Mouse (Mus musculus): ENCODE results near the gene Bicc1. TPM values are rescaled to one million over a fixed set of nuclear protein-coding genes. Genes with fewer than 3 reads are reported as not detected.

Bicc1 gene
- polyA plus RNA-seq, 1 experiment = 1.6 TPM

GRCm38 (mm10) chr10:71138132-71138851, 21.2 kb downstream of the Bicc1 start:
- Histone ChIP-seq H3K27ac (ENCODE audit: insufficient read depth, low read length) (no peak overlapping the region), H3K4me3 (ENCODE audit: low read depth, low read length) (no peak overlapping the region), H3K36me3 (ENCODE audit: control insufficient read depth, insufficient read depth, low read length, poor library complexity, severe bottlenecking) (no peaks in the 10 kb centered on the region), H3K9me3 (replicated peaks; ENCODE audit: control insufficient read depth, insufficient read depth, low read length, poor library complexity, severe bottlenecking) (no peaks in the 10 kb centered on the region), H3K9ac (ENCODE audit: low read depth, poor library complexity, severe bottlenecking) (no peak overlapping the region), H3K27me3 (ENCODE audit: control insufficient read depth, insufficient read depth, low read length, poor library complexity, severe bottlenecking) (no peaks in the 10 kb centered on the region), H3K4me1 (ENCODE audit: control insufficient read depth, insufficient read depth, low read length) (no peaks in the 10 kb centered on the region)
- TF ChIP-seq CTCF (IDR thresholded peaks at IDR 0.05; ENCODE audit: low read depth, low read length) (no peak), EP300 (IDR thresholded peaks at IDR 0.05; ENCODE audit: insufficient read depth, low read depth, low read length) (no peak), POLR2A (IDR thresholded peaks at IDR 0.05; ENCODE audit: insufficient read depth, low read length) (no peak)

DNA sequence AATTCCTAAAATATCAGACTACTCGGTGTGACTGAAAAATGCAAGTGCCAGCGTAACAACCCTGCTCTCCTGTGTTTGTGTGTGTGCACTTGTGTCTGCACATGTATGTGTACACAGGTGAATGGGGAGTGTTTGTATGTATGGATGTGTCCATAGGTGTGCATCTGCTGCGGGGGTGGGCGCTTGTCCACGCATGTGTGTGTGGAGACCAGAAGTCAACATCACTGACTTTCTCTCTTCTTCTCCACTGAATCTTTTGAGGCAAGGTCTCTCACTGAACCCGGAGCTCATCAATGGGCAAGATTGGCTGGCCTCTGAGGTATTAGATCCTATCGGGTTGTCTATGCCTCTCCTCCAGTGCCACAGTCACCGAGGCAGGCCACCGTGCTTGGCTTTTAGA, 21.9 kb downstream of the Bicc1 start:
- TF ChIP-seq CTCF (IDR thresholded peaks at IDR 0.05; ENCODE audit: low read depth, low read length) = no peak
- TF ChIP-seq EP300 (IDR thresholded peaks at IDR 0.05; ENCODE audit: insufficient read depth, low read depth, low read length) = no peak
- Histone ChIP-seq H3K9me3 (replicated peaks; ENCODE audit: control insufficient read depth, insufficient read depth, low read length, poor library complexity, severe bottlenecking) (no peaks in the 10 kb centered on the region), H3K4me1 (ENCODE audit: control insufficient read depth, insufficient read depth, low read length) (no peaks in the 10 kb centered on the region), H3K9ac (ENCODE audit: low read depth, poor library complexity, severe bottlenecking) (no peak overlapping the region), H3K27ac (ENCODE audit: insufficient read depth, low read length) (no peak overlapping the region), H3K27me3 (ENCODE audit: control insufficient read depth, insufficient read depth, low read length, poor library complexity, severe bottlenecking) (no peaks in the 10 kb centered on the region), H3K36me3 (ENCODE audit: control insufficient read depth, insufficient read depth, low read length, poor library complexity, severe bottlenecking) (no peaks in the 10 kb centered on the region), H3K4me3 (ENCODE audit: low read depth, low read length) (no peak overlapping the region)

GRCm38 (mm10) chr10:71131333-71131732, 28.2 kb downstream of the Bicc1 start:
- Histone ChIP-seq H3K9me3 (replicated peaks; ENCODE audit: control insufficient read depth, insufficient read depth, low read length, poor library complexity, severe bottlenecking) (no peaks in the 10 kb centered on the region), H3K27me3 (ENCODE audit: control insufficient read depth, insufficient read depth, low read length, poor library complexity, severe bottlenecking) (no peaks in the 10 kb centered on the region), H3K9ac (ENCODE audit: low read depth, poor library complexity, severe bottlenecking) (no peak overlapping the region), H3K4me3 (ENCODE audit: low read depth, low read length) (no peak overlapping the region), H3K27ac (ENCODE audit: insufficient read depth, low read length) (no peak overlapping the region), H3K4me1 (ENCODE audit: control insufficient read depth, insufficient read depth, low read length) (no peaks in the 10 kb centered on the region), H3K36me3 (ENCODE audit: control insufficient read depth, insufficient read depth, low read length, poor library complexity, severe bottlenecking) (no peaks in the 10 kb centered on the region)
- TF ChIP-seq POLR2A (IDR thresholded peaks at IDR 0.05; ENCODE audit: insufficient read depth, low read length) (no peak), EP300 (IDR thresholded peaks at IDR 0.05; ENCODE audit: insufficient read depth, low read depth, low read length) (no peak), CTCF (IDR thresholded peaks at IDR 0.05; ENCODE audit: low read depth, low read length) (no peak)

DNA sequence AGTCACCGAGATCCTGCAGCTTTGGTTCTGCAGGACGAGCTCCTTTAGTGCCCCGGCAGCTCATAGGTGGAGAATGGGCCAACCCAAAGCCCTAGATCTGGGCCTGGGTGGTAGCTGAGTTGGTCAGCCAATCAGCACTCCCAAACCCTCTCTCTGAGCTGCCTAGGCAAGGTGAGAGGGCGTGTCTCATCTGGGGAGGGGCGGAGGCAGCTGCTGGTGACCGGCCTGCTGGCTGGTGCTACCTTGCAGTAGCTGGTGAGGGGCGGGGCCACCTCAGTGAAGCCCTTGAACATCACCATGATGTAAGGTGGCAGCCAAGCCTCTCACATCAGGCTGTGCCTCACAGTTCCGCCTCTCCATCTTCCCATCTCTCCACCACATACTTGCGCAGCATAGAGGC, 29.2 kb downstream of the Bicc1 start:
- Histone ChIP-seq H3K4me3 (ENCODE audit: low read depth, low read length) (no peak overlapping the region), H3K4me1 (ENCODE audit: control insufficient read depth, insufficient read depth, low read length) (no peaks in the 10 kb centered on the region), H3K27ac (ENCODE audit: insufficient read depth, low read length) (no peak overlapping the region), H3K9ac (ENCODE audit: low read depth, poor library complexity, severe bottlenecking) (no peak overlapping the region), H3K36me3 (ENCODE audit: control insufficient read depth, insufficient read depth, low read length, poor library complexity, severe bottlenecking) (no peaks in the 10 kb centered on the region), H3K27me3 (ENCODE audit: control insufficient read depth, insufficient read depth, low read length, poor library complexity, severe bottlenecking) (no peaks in the 10 kb centered on the region), H3K9me3 (replicated peaks; ENCODE audit: control insufficient read depth, insufficient read depth, low read length, poor library complexity, severe bottlenecking) (no peaks in the 10 kb centered on the region)
- TF ChIP-seq POLR2A (IDR thresholded peaks at IDR 0.05; ENCODE audit: insufficient read depth, low read length) (no peak), CTCF (IDR thresholded peaks at IDR 0.05; ENCODE audit: low read depth, low read length) (no peak), EP300 (IDR thresholded peaks at IDR 0.05; ENCODE audit: insufficient read depth, low read depth, low read length) (no peak)

DNA sequence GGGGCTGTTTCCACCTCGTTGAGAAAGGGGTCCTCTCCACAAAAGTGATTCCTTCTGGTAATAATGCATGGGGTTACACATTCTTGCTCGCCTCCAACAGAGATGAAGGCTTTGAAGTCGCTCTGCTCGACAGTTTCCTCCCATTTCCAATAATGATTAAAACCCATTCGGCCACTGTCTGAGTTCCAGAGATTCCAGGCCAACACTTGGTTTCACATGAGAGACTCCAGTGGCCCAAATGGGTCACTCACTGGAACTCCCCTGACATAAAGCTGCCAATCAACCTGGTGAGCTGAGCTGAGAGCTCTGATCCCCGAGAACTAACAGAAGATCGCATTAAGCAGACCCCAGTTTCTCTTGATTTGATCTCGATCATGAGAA, 31.6 kb downstream of the Bicc1 start:
- Histone ChIP-seq H3K9me3 (replicated peaks; ENCODE audit: control insufficient read depth, insufficient read depth, low read length, poor library complexity, severe bottlenecking) (no peaks in the 10 kb centered on the region), H3K36me3 (ENCODE audit: control insufficient read depth, insufficient read depth, low read length, poor library complexity, severe bottlenecking) (no peaks in the 10 kb centered on the region), H3K4me3 (ENCODE audit: low read depth, low read length) (no peak overlapping the region), H3K9ac (ENCODE audit: low read depth, poor library complexity, severe bottlenecking) (no peak overlapping the region), H3K27ac (ENCODE audit: insufficient read depth, low read length) (no peak overlapping the region), H3K4me1 (ENCODE audit: control insufficient read depth, insufficient read depth, low read length) (no peaks in the 10 kb centered on the region), H3K27me3 (ENCODE audit: control insufficient read depth, insufficient read depth, low read length, poor library complexity, severe bottlenecking) (no peaks in the 10 kb centered on the region)
- TF ChIP-seq POLR2A (IDR thresholded peaks at IDR 0.05; ENCODE audit: insufficient read depth, low read length) (no peak), EP300 (IDR thresholded peaks at IDR 0.05; ENCODE audit: insufficient read depth, low read depth, low read length) (no peak), CTCF (IDR thresholded peaks at IDR 0.05; ENCODE audit: low read depth, low read length) (no peak)

GRCm38 (mm10) chr10:71127278-71127950, 32.1 kb downstream of the Bicc1 start:
- TF ChIP-seq CTCF (IDR thresholded peaks at IDR 0.05; ENCODE audit: low read depth, low read length) = no peak
- TF ChIP-seq POLR2A (IDR thresholded peaks at IDR 0.05; ENCODE audit: insufficient read depth, low read length) = no peak
- TF ChIP-seq EP300 (IDR thresholded peaks at IDR 0.05; ENCODE audit: insufficient read depth, low read depth, low read length) = no peak
- Histone ChIP-seq H3K27me3 (ENCODE audit: control insufficient read depth, insufficient read depth, low read length, poor library complexity, severe bottlenecking) (no peaks in the 10 kb centered on the region), H3K36me3 (ENCODE audit: control insufficient read depth, insufficient read depth, low read length, poor library complexity, severe bottlenecking) (no peaks in the 10 kb centered on the region), H3K4me1 (ENCODE audit: control insufficient read depth, insufficient read depth, low read length) (no peaks in the 10 kb centered on the region), H3K9me3 (replicated peaks; ENCODE audit: control insufficient read depth, insufficient read depth, low read length, poor library complexity, severe bottlenecking) (no peaks in the 10 kb centered on the region), H3K9ac (ENCODE audit: low read depth, poor library complexity, severe bottlenecking) (no peak overlapping the region), H3K27ac (ENCODE audit: insufficient read depth, low read length) (no peak overlapping the region), H3K4me3 (ENCODE audit: low read depth, low read length) (no peak overlapping the region)
